Mouse (Mus musculus) E14TG2a.4 (cell line): ENCODE data around the gene Pax5.

Source experiments
- CTCF ChIP-seq: conservative IDR thresholded peaks from 2 replicates; pipeline ENCODE4 v1.5.1; 2014; ENCODE audit warnings: low read length
- NANOG ChIP-seq: IDR thresholded peaks from 2 replicates; pipeline ENCODE4 v1.6.1; 2014; ENCODE audit warnings: borderline replicate concordance, low read length, mixed read lengths
- POU5F1 ChIP-seq: IDR thresholded peaks from 2 replicates; pipeline ENCODE4 v1.6.1; 2014; ENCODE audit warnings: low read length, borderline replicate concordance

DNA sequence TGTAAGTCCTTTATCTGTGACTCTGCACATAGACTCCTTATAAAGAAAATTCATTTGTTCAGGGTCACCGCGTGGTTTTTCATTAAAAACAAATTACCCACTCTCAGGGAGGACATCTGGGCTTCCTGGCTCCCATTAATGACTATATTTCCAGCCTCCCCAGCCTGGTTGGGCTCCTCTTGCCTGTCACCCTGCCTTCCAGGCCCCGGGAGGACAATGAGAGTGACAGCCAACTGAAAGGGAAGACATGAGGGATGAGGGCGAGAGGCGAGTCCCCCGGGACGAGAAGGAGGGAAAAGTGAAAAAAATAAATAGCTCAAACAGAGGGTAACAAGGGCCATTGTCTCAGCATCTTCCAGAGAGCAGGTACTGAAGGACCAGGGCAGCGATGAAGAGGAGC lies 149.3 kb downstream of the Pax5 start:
- TF ChIP-seq CTCF: no peak
- no peak for TF ChIP-seq NANOG
- no peak for TF ChIP-seq POU5F1
